Mouse (Mus musculus): Measurements from ENCODE around the gene Arrb1.
A peak's percentile ranks its signal among the peaks of the same experiment; 100 is the strongest.
"Not testable (repeated sequence)": the region's sequence is repeated elsewhere in the genome, so short reads cannot be mapped to it uniquely, and the experiment has no call there.

The Arrb1 gene

GRCm38 (mm10) chr7:99534901-99535735 lies at the start of gene Arrb1:
Gene Arrb1, plus strand, starts transcription at chr7:99535466.
- DNase-seq = peak; percentile 88

- no peak for DNase-seq
Observed at GRCm38 (mm10) chr7:99489708-99490107, 45.6 kb upstream of the Arrb1 start.

- no peak for DNase-seq
Observed at GRCm38 (mm10) chr7:99499128-99499527, 36.1 kb upstream of the Arrb1 start.

- peak; percentile 75 for DNase-seq
Observed at GRCm38 (mm10) chr7:99500201-99500600, 35.1 kb upstream of the Arrb1 start.

- DNase-seq = no peak
Observed at GRCm38 (mm10) chr7:99500655-99501054, 34.6 kb upstream of the Arrb1 start.

- DNase-seq = no peak
Observed at GRCm38 (mm10) chr7:99501148-99501547, 34.1 kb upstream of the Arrb1 start.

- DNase-seq = no peak
Observed at GRCm38 (mm10) chr7:99504556-99504955, 30.7 kb upstream of the Arrb1 start.

GRCm38 (mm10) chr7:99508187-99508586 lies 27.1 kb upstream of the Arrb1 start:
- DNase-seq = not testable (repeated sequence)

- peak; percentile 64 for DNase-seq
Observed at GRCm38 (mm10) chr7:99510087-99510501, 25.2 kb upstream of the Arrb1 start.

- no peak for DNase-seq
Observed at GRCm38 (mm10) chr7:99516092-99516813, 19.0 kb upstream of the Arrb1 start.

GRCm38 (mm10) chr7:99516814-99517157 lies 18.5 kb upstream of the Arrb1 start:
- no peak for DNase-seq

- no peak for DNase-seq
Observed at GRCm38 (mm10) chr7:99518954-99519644, 16.2 kb upstream of the Arrb1 start.

- DNase-seq = no peak
Observed at GRCm38 (mm10) chr7:99523121-99523520, 12.1 kb upstream of the Arrb1 start.

GRCm38 (mm10) chr7:99523837-99524236 lies 11.4 kb upstream of the Arrb1 start:
- DNase-seq = no peak

GRCm38 (mm10) chr7:99528547-99528946 lies 6.7 kb upstream of the Arrb1 start:
- DNase-seq = no peak

- no peak for DNase-seq
Observed at GRCm38 (mm10) chr7:99529410-99529809, 5.9 kb upstream of the Arrb1 start.

- DNase-seq = no peak
Observed at GRCm38 (mm10) chr7:99531408-99531970, 3.8 kb upstream of the Arrb1 start.

GRCm38 (mm10) chr7:99532526-99532925 lies 2.7 kb upstream of the Arrb1 start:
- DNase-seq = no peak

- no peak for DNase-seq
Observed at GRCm38 (mm10) chr7:99533600-99533999, 1.7 kb upstream of the Arrb1 start.

- DNase-seq = no peak
Observed at GRCm38 (mm10) chr7:99534501-99534900, 765 bp upstream of the Arrb1 start.

- DNase-seq = peak; percentile 63
Observed at GRCm38 (mm10) chr7:99535741-99536501, 655 bp downstream of the Arrb1 start.

- no peak for DNase-seq
Observed at GRCm38 (mm10) chr7:99537183-99537756, 2.0 kb downstream of the Arrb1 start.

All from right cerebral cortex, postnatal 25 days (tissue).